Mouse (Mus musculus) erythroblast, embryonic 14.5 days (primary cell): ENCODE data around the gene Slc16a7.

Experiments
- GATA1 ChIP-seq: IDR thresholded peaks from 2 replicates; pipeline ENCODE4 v1.6.1; 2012; ENCODE audit warnings: low read length, inconsistent platforms, mixed read lengths
- TAL1 ChIP-seq: IDR thresholded peaks from 3 replicates; pipeline ENCODE4 v1.6.1; 2012; ENCODE audit warnings: low read length, inconsistent platforms, mixed read lengths

- TF ChIP-seq GATA1, result no peak
- no peak for TF ChIP-seq TAL1
These were observed 10.5 kb upstream of the Slc16a7 start for GRCm38 (mm10) chr10:125399796-125400195.
